Mouse (Mus musculus): ENCODE data around the gene Slc36a2.

- TF ChIP-seq CTCF (IDR thresholded peaks at IDR 0.05; ENCODE audit: low read depth) = no peak
- no peak for TF ChIP-seq EP300 (IDR thresholded peaks at IDR 0.05; ENCODE audit: low read depth)
These were observed 75.2 kb downstream of the Slc36a2 start for GRCm38 (mm10) chr11:55109521-55110300.
